Mouse (Mus musculus): ENCODE measurements around the gene Ibsp. TPM values are rescaled to one million over a fixed set of nuclear protein-coding genes. Genes with fewer than 3 reads are reported as not detected.
A peak's percentile ranks its signal among the peaks of the same experiment; 100 is the strongest.

Ibsp gene
- 0.02 TPM in 1 of 2 replicates, not detected in the other for polyA plus RNA-seq (2012; rRNA removed)
- polyA plus RNA-seq (2014; fragmentation: Nextera tagmentation; extraction: Ambion mirVana) = 0.08 TPM in 1 of 2 replicates, not detected in the other

DNA sequence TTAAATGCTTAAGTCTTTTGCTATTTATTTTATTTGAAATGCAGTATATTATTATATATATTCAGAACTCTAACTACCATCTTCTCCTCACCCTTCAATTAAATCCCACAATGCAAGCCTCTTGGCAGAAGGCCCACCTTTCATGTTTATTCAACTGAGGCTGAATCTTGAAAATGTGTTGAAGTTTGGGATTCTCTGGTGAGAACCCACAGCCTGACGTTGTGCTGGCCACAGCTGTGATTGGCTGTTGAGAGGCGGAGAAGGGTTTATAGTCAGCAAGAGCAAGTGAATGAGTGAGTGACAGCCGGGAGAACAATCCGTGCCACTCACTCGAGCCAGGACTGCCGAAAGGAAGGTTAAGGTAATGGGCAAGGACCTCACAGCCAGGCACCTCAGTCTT is at the start of gene Ibsp:
Gene Ibsp, plus strand, starts transcription at position 178 of the 400 bp plus-strand sequence.
- Histone ChIP-seq H3K27me3 (ENCODE audit: control insufficient read depth, insufficient read depth, low read length) (no peaks in the 10 kb centered on the region), H3K4me1 (replicated peaks; ENCODE audit: control insufficient read depth in 2 of 2, insufficient read depth in 2 of 2, low read length in 1 of 2) (no peaks in the 10 kb centered on the region), H3K27ac (no peak within 1 kb of the TSS), H3K4me3 (ENCODE audit: insufficient read depth in 1 of 2, low read depth in 2 of 2, low read length in 2 of 2) (no peak within 1 kb of the TSS), H3K36me3 (replicated peaks; ENCODE audit: control insufficient read depth, insufficient read depth, low read depth) (no peaks in the 10 kb centered on the region), H3K4me2 (ENCODE audit: low read depth) (no peak within 1 kb of the TSS), H3K9me3 (ENCODE audit: control insufficient read depth, low read length) (no peaks in the 10 kb centered on the region), H3K9ac (replicated peaks) (no peak within 1 kb of the TSS)
- DNase-seq (ENCODE audit: low read depth in 3 of 3, low spot score in 3 of 3) = no peak
- ATAC-seq (ENCODE audit: insufficient read depth) = no peak
- TF ChIP-seq EP300 (IDR thresholded peaks at IDR 0.05; ENCODE audit: low read depth) (no peak), CTCF (IDR thresholded peaks at IDR 0.05; ENCODE audit: low read depth) (no peak)
- WGBS (ENCODE audit: insufficient replicate concordance) = 51% methylated on average over 6 of the region's 6 CpGs

DNA sequence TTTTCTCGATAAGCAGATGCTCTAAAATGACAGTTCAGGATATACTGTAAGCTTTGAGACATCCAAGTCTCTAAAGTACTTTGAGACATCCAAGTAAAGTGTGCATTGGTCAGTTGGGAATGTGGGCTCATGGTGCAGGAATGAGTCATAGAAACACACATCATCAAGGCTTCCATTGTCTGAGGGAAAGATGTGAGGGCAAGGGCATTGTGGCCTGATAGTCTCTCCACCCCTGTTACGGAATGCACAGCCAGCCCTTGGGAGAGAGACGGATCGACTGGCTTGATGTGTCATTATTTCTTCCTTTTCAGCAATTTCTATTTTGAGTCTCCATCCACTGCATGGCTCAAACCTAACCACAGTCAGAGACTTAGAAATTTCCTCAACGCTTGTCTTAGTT is 47.2 kb upstream of the Ibsp start:
- H3K9me3 ChIP-seq (ENCODE audit: control insufficient read depth, low read length) = no peaks in the 10 kb centered on the region
- no peak for TF ChIP-seq CTCF (IDR thresholded peaks at IDR 0.05; ENCODE audit: low read depth)
- no peak for TF ChIP-seq EP300 (IDR thresholded peaks at IDR 0.05; ENCODE audit: low read depth)
- no peaks in the 10 kb centered on the region for H3K36me3 ChIP-seq (replicated peaks; ENCODE audit: control insufficient read depth, insufficient read depth, low read depth)
- H3K4me2 ChIP-seq (ENCODE audit: low read depth) = no peak overlapping the region
- H3K4me1 ChIP-seq (replicated peaks; ENCODE audit: control insufficient read depth in 2 of 2, insufficient read depth in 2 of 2, low read length in 1 of 2) = no peaks in the 10 kb centered on the region
- 51% methylated on average over 5 of the region's 5 CpGs for WGBS (ENCODE audit: insufficient replicate concordance)
- no peak overlapping the region for H3K27ac ChIP-seq
- H3K9ac ChIP-seq (replicated peaks) = no peak overlapping the region
- ATAC-seq (ENCODE audit: insufficient read depth) (no peak), DNase-seq (ENCODE audit: low read depth in 3 of 3, low spot score in 3 of 3) (no peak)
- H3K4me3 ChIP-seq (ENCODE audit: insufficient read depth in 1 of 2, low read depth in 2 of 2, low read length in 2 of 2) = no peak overlapping the region
- no peaks in the 10 kb centered on the region for H3K27me3 ChIP-seq (ENCODE audit: control insufficient read depth, insufficient read depth, low read length)

DNA sequence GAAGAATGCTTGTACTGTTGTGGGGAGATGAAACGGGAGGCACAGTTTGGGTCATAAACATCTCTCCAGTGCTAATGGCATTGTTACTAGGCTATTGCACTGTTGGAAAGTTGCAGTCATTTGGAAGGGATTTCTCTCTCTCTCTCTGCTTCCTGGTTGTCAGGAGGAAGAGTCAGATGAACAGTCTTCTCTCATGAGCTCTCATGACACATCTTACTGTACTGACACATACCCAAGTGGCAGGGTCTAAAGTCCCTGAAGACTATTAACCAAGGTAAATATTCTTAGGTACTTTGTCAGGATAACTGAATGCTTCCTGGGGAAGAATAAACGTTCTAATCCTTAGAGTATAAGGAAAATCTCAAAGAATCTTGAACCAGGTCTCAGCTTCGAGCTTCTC is 42.4 kb upstream of the Ibsp start:
- no peak for ATAC-seq (ENCODE audit: insufficient read depth)

DNA sequence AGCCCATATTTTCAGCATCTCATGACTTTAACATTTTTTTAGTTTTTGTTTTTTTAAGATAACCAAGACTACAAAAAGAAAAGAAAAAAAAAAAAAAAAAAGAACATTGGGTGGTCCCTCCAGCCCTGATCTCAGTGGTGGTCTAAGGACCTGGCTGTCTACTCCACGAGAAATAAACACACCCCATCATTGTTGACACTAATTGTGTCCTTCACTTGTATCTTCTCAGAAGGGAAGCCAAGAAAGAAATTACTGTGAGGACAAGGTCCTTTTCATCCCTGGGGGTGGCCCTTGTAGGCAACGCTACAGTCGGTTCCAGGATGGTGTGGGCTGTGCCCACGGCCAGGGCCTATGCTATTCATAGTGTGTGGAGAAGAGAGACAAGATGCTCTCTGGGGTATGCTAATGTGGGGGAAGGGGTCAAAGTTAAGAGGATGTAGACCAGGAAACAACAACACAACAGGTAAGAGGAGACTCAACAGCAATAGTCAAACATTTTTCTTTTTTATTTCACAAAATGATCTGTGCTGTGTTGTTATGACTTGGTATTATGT is 37.0 kb upstream of the Ibsp start:
- ATAC-seq (ENCODE audit: insufficient read depth) = no peak
- H3K27ac ChIP-seq = no peak overlapping the region
- no peak overlapping the region for H3K4me2 ChIP-seq (ENCODE audit: low read depth)
- H3K9ac ChIP-seq (replicated peaks) = no peak overlapping the region
- no peaks in the 10 kb centered on the region for H3K4me1 ChIP-seq (replicated peaks; ENCODE audit: control insufficient read depth in 2 of 2, insufficient read depth in 2 of 2, low read length in 1 of 2)
- DNase-seq (ENCODE audit: low read depth in 3 of 3, low spot score in 3 of 3) = no peak
- TF ChIP-seq EP300 (IDR thresholded peaks at IDR 0.05; ENCODE audit: low read depth) (no peak), CTCF (IDR thresholded peaks at IDR 0.05; ENCODE audit: low read depth) (no peak)
- H3K4me3 ChIP-seq (ENCODE audit: insufficient read depth in 1 of 2, low read depth in 2 of 2, low read length in 2 of 2) = no peak overlapping the region
- WGBS (ENCODE audit: insufficient replicate concordance) = 58% methylated on average over 4 of the region's 4 CpGs
- no peaks in the 10 kb centered on the region for H3K36me3 ChIP-seq (replicated peaks; ENCODE audit: control insufficient read depth, insufficient read depth, low read depth)
- no peaks in the 10 kb centered on the region for H3K9me3 ChIP-seq (ENCODE audit: control insufficient read depth, low read length)
- H3K27me3 ChIP-seq (ENCODE audit: control insufficient read depth, insufficient read depth, low read length) = no peaks in the 10 kb centered on the region

More for the DNA sequence above, 42.4 kb upstream of the Ibsp start:
- Histone ChIP-seq H3K4me2 (ENCODE audit: low read depth) (no peak overlapping the region), H3K9me3 (ENCODE audit: control insufficient read depth, low read length) (no peaks in the 10 kb centered on the region), H3K27ac (no peak overlapping the region), H3K4me1 (replicated peaks; ENCODE audit: control insufficient read depth in 2 of 2, insufficient read depth in 2 of 2, low read length in 1 of 2) (no peaks in the 10 kb centered on the region), H3K4me3 (ENCODE audit: insufficient read depth in 1 of 2, low read depth in 2 of 2, low read length in 2 of 2) (no peak overlapping the region), H3K9ac (replicated peaks) (no peak overlapping the region), H3K36me3 (replicated peaks; ENCODE audit: control insufficient read depth, insufficient read depth, low read depth) (no peaks in the 10 kb centered on the region), H3K27me3 (ENCODE audit: control insufficient read depth, insufficient read depth, low read length) (no peaks in the 10 kb centered on the region)
- TF ChIP-seq CTCF (IDR thresholded peaks at IDR 0.05; ENCODE audit: low read depth) (no peak), EP300 (IDR thresholded peaks at IDR 0.05; ENCODE audit: low read depth) (no peak)
- WGBS (ENCODE audit: insufficient replicate concordance) = 51% methylated on average over 3 of the region's 3 CpGs
- no peak for DNase-seq (ENCODE audit: low read depth in 3 of 3, low spot score in 3 of 3)

DNA sequence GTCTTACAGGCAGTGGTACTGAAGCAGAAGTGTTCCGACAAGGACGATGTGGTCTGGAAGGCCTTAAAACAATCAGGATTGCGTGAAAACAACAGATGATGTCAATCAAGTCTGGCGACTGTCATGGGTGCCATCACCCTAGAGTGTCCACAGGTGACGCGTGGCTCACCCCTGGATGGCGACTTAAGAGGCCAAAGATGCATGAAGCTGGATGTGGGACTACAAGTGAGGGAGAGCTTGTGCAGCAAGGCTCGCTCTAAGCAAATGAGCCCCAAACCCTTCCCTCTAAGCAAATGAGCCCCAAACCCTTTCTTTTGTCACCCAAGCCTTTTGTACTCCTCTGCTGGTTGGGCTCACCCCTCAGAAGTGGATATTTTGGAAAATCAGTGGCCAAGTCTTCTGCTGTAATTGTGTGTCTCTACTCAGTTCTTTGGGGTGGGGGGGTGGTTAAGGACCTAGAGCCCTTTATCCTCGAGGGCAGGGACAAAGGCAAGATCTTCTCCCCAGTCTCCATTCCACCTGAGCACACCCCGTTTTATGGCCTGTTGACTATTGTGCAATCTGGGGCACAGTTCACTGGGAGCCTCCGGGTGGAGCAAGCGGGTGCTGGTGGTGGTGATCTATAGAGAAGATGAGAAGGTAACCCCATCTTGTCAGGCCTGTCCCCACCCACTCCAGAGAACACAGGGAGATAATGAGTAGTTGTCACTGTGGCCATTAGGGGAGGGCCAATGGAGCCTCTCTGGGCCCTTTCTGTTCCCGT is 35.8 kb upstream of the Ibsp start:
- Histone ChIP-seq H3K9me3 (ENCODE audit: control insufficient read depth, low read length) (no peaks in the 10 kb centered on the region), H3K4me3 (ENCODE audit: insufficient read depth in 1 of 2, low read depth in 2 of 2, low read length in 2 of 2) (no peak overlapping the region), H3K36me3 (replicated peaks; ENCODE audit: control insufficient read depth, insufficient read depth, low read depth) (no peaks in the 10 kb centered on the region), H3K27me3 (ENCODE audit: control insufficient read depth, insufficient read depth, low read length) (no peaks in the 10 kb centered on the region), H3K4me1 (replicated peaks; ENCODE audit: control insufficient read depth in 2 of 2, insufficient read depth in 2 of 2, low read length in 1 of 2) (no peaks in the 10 kb centered on the region), H3K9ac (replicated peaks) (no peak overlapping the region), H3K27ac (no peak overlapping the region), H3K4me2 (ENCODE audit: low read depth) (no peak overlapping the region)
- no peak for ATAC-seq (ENCODE audit: insufficient read depth)
- TF ChIP-seq EP300 (IDR thresholded peaks at IDR 0.05; ENCODE audit: low read depth) (no peak), CTCF (IDR thresholded peaks at IDR 0.05; ENCODE audit: low read depth) (no peak)
- peak in 1 of 3 experiments; percentile 1 for DNase-seq (ENCODE audit: low read depth in 3 of 3, low spot score in 3 of 3)
- 63% methylated on average over 13 of the region's 13 CpGs for WGBS (ENCODE audit: insufficient replicate concordance)

Measured in liver, embryonic 14.5 days (tissue).